Mouse (Mus musculus) stomach, embryonic 14.5 days (tissue): ENCODE data around the gene Pih1d1. TPM values are rescaled to one million over a fixed set of nuclear protein-coding genes. Genes with fewer than 3 reads are reported as not detected.
"Not testable (repeated sequence)": the region's sequence is repeated elsewhere in the genome, so short reads cannot be mapped to it uniquely, and the experiment has no call there.

ENCODE experiments used
- ATAC-seq: fragments of 200-750 bp; cut with Nextera tagmentation; 2 replicates; pipeline ENCODE4 v1.8.0; 2017; ENCODE audit warnings: low read depth, moderate TSS enrichment; ENCODE audit not compliant: insufficient number of reproducible peaks, insufficient read depth, low FRiP score
- H3K27ac ChIP-seq: fragments of 300-500 bp; sonication (generic); 2 replicates; pipeline ENCODE4 v1.5.1; 2014; ENCODE audit warnings: mild to moderate bottlenecking, low read length, moderate library complexity, mixed read lengths
- H3K27me3 ChIP-seq: fragments of 300-500 bp; sonication (generic); 2 replicates; pipeline ENCODE4 v1.6.1; 2014; ENCODE audit warnings: low read length, control low read depth, mixed read lengths; ENCODE audit not compliant: control insufficient read depth, insufficient read depth
- H3K36me3 ChIP-seq: fragments of 300-500 bp; sonication (generic); 2 replicates; pipeline ENCODE4 v1.6.1; 2014; ENCODE audit warnings: mild to moderate bottlenecking, control low read depth, low read length, moderate library complexity, mixed read lengths; ENCODE audit not compliant: control insufficient read depth, insufficient read depth
- H3K4me1 ChIP-seq: fragments of 300-500 bp; sonication (generic); 2 replicates; pipeline ENCODE4 v1.6.1; 2014; ENCODE audit warnings: low read length, control low read depth, mixed read lengths; ENCODE audit not compliant: control insufficient read depth, insufficient read depth
- H3K4me2 ChIP-seq: fragments of 300-500 bp; sonication (generic); replicated peaks from 2 replicates; pipeline ENCODE4 v1.6.1; 2014; ENCODE audit warnings: low read depth, low read length, control low read depth
- H3K4me3 ChIP-seq: fragments of 300-500 bp; sonication (generic); 2 replicates; pipeline ENCODE4 v1.5.1; 2014; ENCODE audit warnings: low read depth, low read length, control low read depth
- H3K9ac ChIP-seq: fragments of 300-500 bp; sonication (generic); replicated peaks from 2 replicates; pipeline ENCODE4 v1.6.1; 2014; ENCODE audit warnings: low read depth, mild to moderate bottlenecking, control low read depth, low read length, moderate library complexity, mixed read lengths
- H3K9me3 ChIP-seq: fragments of 300-500 bp; sonication (generic); 2 replicates; pipeline ENCODE4 v1.6.1; 2016; ENCODE audit warnings: low read depth, low read length, control low read depth; ENCODE audit not compliant: control insufficient read depth
- WGBS: fragments of 180-500 bp; shearing (Covaris S2); extraction: QIAGEN DNeasy Blood & Tissue Kit; methylation state at CpG from one replicate; pipeline ENCODE4 v1.1.7; 2014; 5-methylcytosine and 5-hydroxymethylcytosine counted together
- polyA plus RNA-seq: library from polyadenylated mRNA; unstranded; fragments of >200 nt; fragmentation: Nextera tagmentation; extraction: Ambion mirVana; gene quantifications from 2 replicates; pipeline ENCODE4 v1.2.1, GENCODE M21; 2014

The Pih1d1 gene
- polyA plus RNA-seq, result 103 and 114 TPM in 2 replicates

GRCm38 (mm10) chr7:45154096-45154992 is at the start of gene Pih1d1, which contains the start of gene Aldh16a1:
Gene Pih1d1 (plus strand): TSS chr7:45154303.
Gene Aldh16a1 (minus strand): TSS chr7:45154584.
- peak within 1 kb of the TSS; percentile 50 for H3K4me3 ChIP-seq
- no peaks in the 10 kb centered on the region for H3K27me3 ChIP-seq
- H3K9me3 ChIP-seq, result no peaks in the 10 kb centered on the region
- H3K27ac ChIP-seq, result peak within 1 kb of the TSS; percentile 96
- peak within 1 kb of the TSS; percentile 80 for H3K4me2 ChIP-seq
- peak within 1 kb of the TSS; percentile 82 for H3K9ac ChIP-seq
- peaks cover 26% of the 10 kb centered on the region; the same call in 1 of the 2 replicates for H3K4me1 ChIP-seq
- peaks cover 9% of the 10 kb centered on the region; the same call in 1 of the 2 replicates for H3K36me3 ChIP-seq
- WGBS, result 4% methylated on average over 69 of the region's 69 CpGs
- peak; percentile 94 for ATAC-seq

- no peak for ATAC-seq
- WGBS, result 82% methylated on average over 5 of the region's 5 CpGs
- Histone ChIP-seq H3K27ac (no peak overlapping the region), H3K4me2 (no peak overlapping the region), H3K4me3 (no peak overlapping the region), H3K9ac (no peak overlapping the region), H3K27me3 (no peaks in the 10 kb centered on the region), H3K4me1 (peaks cover 26% of the 10 kb centered on the region), H3K9me3 (no peaks in the 10 kb centered on the region), H3K36me3 (no peaks in the 10 kb centered on the region)
Observed at GRCm38 (mm10) chr7:45104941-45105340, 49.2 kb upstream of the Pih1d1 start.

- Histone ChIP-seq H3K27ac (no peak overlapping the region), H3K4me2 (no peak overlapping the region), H3K27me3 (no peaks in the 10 kb centered on the region), H3K4me3 (no peak overlapping the region), H3K9me3 (no peaks in the 10 kb centered on the region), H3K9ac (no peak overlapping the region), H3K4me1 (peaks cover 26% of the 10 kb centered on the region), H3K36me3 (no peaks in the 10 kb centered on the region)
- no peak for ATAC-seq
- whole genome bisulfite sequencing, result 74% methylated on average over 8 of the region's 8 CpGs
Observed at GRCm38 (mm10) chr7:45105491-45105890, 48.6 kb upstream of the Pih1d1 start.

GRCm38 (mm10) chr7:45106441-45106840 is 47.7 kb upstream of the Pih1d1 start:
- Histone ChIP-seq H3K9ac (no peak overlapping the region), H3K36me3 (no peaks in the 10 kb centered on the region), H3K4me3 (no peak overlapping the region), H3K4me2 (no peak overlapping the region), H3K27me3 (no peaks in the 10 kb centered on the region), H3K27ac (no peak overlapping the region), H3K4me1 (peaks cover 26% of the 10 kb centered on the region), H3K9me3 (no peaks in the 10 kb centered on the region)
- ATAC-seq, result no peak
- WGBS, result 55% methylated on average over 6 of the region's 6 CpGs

GRCm38 (mm10) chr7:45107052-45107645 is 47.0 kb upstream of the Pih1d1 start:
- H3K9ac ChIP-seq, result no peak overlapping the region
- H3K27me3 ChIP-seq, result no peaks in the 10 kb centered on the region
- 57% methylated on average over 5 of the region's 5 CpGs for WGBS
- no peak for ATAC-seq
- H3K4me2 ChIP-seq, result no peak overlapping the region
- peaks cover 23% of the 10 kb centered on the region for H3K4me1 ChIP-seq
- no peak overlapping the region for H3K27ac ChIP-seq
- no peaks in the 10 kb centered on the region for H3K9me3 ChIP-seq
- H3K36me3 ChIP-seq, result no peaks in the 10 kb centered on the region
- no peak overlapping the region for H3K4me3 ChIP-seq

GRCm38 (mm10) chr7:45110089-45110488 is 44.0 kb upstream of the Pih1d1 start:
- H3K4me1 ChIP-seq, H3K27me3 ChIP-seq, H3K27ac ChIP-seq, ATAC-seq, H3K4me3 ChIP-seq, H3K9me3 ChIP-seq, H3K4me2 ChIP-seq, H3K9ac ChIP-seq, H3K36me3 ChIP-seq: not testable (repeated sequence)
- WGBS, result 92% methylated on average over 4 of the region's 4 CpGs

- WGBS, result 59% methylated on average over 2 of the region's 2 CpGs
- H3K4me2 ChIP-seq, result no peak overlapping the region
- H3K27ac ChIP-seq, result no peak overlapping the region
- no peaks in the 10 kb centered on the region for H3K9me3 ChIP-seq
- no peaks in the 10 kb centered on the region for H3K36me3 ChIP-seq
- no peaks in the 10 kb centered on the region for H3K27me3 ChIP-seq
- H3K9ac ChIP-seq, result no peak overlapping the region
- no peaks in the 10 kb centered on the region for H3K4me1 ChIP-seq
- no peak for ATAC-seq
- H3K4me3 ChIP-seq, result no peak overlapping the region
Observed at GRCm38 (mm10) chr7:45111940-45112339, 42.2 kb upstream of the Pih1d1 start.

GRCm38 (mm10) chr7:45112529-45112928 is 41.6 kb upstream of the Pih1d1 start:
- 42% methylated on average over 3 of the region's 3 CpGs for WGBS
- Histone ChIP-seq H3K4me2 (no peak overlapping the region), H3K4me3 (no peak overlapping the region), H3K9ac (no peak overlapping the region), H3K4me1 (no peaks in the 10 kb centered on the region), H3K36me3 (no peaks in the 10 kb centered on the region), H3K27ac (no peak overlapping the region), H3K27me3 (no peaks in the 10 kb centered on the region), H3K9me3 (no peaks in the 10 kb centered on the region)
- ATAC-seq, result no peak
